Mouse (Mus musculus) heart, embryonic 16.5 days (tissue): ENCODE measurements around the gene Crybb2. TPM values are rescaled to one million over a fixed set of nuclear protein-coding genes. Genes with fewer than 3 reads are reported as not detected.

Experiments
- ATAC-seq: fragments of 200-750 bp; cut with Nextera tagmentation; replicated peaks from 2 replicates; pipeline ENCODE4 v1.8.0; 2017; ENCODE audit warnings: moderate number of reproducible peaks; ENCODE audit not compliant: insufficient read depth, low FRiP score; ENCODE audit errors: extremely low read depth
- H3K27ac ChIP-seq: fragments of 300-500 bp; sonication (generic); 2 replicates; pipeline ENCODE4 v1.5.1; 2014; ENCODE audit warnings: mild to moderate bottlenecking, low read length, control low read depth, moderate library complexity
- H3K27me3 ChIP-seq: fragments of 300-500 bp; sonication (generic); 2 replicates; pipeline ENCODE4 v1.6.1; 2014; ENCODE audit warnings: low read length, mixed read lengths; ENCODE audit not compliant: control insufficient read depth, insufficient read depth
- H3K36me3 ChIP-seq: fragments of 300-500 bp; sonication (generic); 2 replicates; pipeline ENCODE4 v1.6.1; 2014; ENCODE audit not compliant: control insufficient read depth, insufficient read depth
- H3K4me1 ChIP-seq: fragments of 300-500 bp; sonication (generic); 2 replicates; pipeline ENCODE4 v1.6.1; 2014; ENCODE audit warnings: low read length, mixed read lengths; ENCODE audit not compliant: control insufficient read depth, insufficient read depth
- H3K4me2 ChIP-seq: fragments of 300-500 bp; sonication (generic); 2 replicates; pipeline ENCODE4 v1.6.1; 2014; ENCODE audit warnings: low read depth, mild to moderate bottlenecking, control low read depth, low read length
- H3K4me3 ChIP-seq: fragments of 300-500 bp; sonication (generic); 2 replicates; pipeline ENCODE4 v1.5.1; 2014; ENCODE audit warnings: mild to moderate bottlenecking, control low read depth, low read length
- H3K9ac ChIP-seq: fragments of 300-500 bp; sonication (generic); 2 replicates; pipeline ENCODE4 v1.6.1; 2014; ENCODE audit warnings: low read length, control low read depth
- H3K9me3 ChIP-seq: fragments of 300-500 bp; sonication (generic); replicated peaks from 2 replicates; pipeline ENCODE4 v1.6.1; 2016; ENCODE audit warnings: low read length; ENCODE audit not compliant: control insufficient read depth
- WGBS: fragments of 180-500 bp; shearing (Covaris S2); extraction: QIAGEN DNeasy Blood & Tissue Kit; methylation state at CpG from one replicate; pipeline ENCODE4 v1.1.7; 2014; 5-methylcytosine and 5-hydroxymethylcytosine counted together
- polyA plus RNA-seq: library from polyadenylated mRNA; unstranded; fragments of >200 nt; fragmentation: Nextera tagmentation; extraction: Ambion mirVana; gene quantifications from 2 replicates; pipeline ENCODE4 v1.2.1, GENCODE M21; 2015

Gene Crybb2
- not detected in 2 replicates for polyA plus RNA-seq

GRCm38 (mm10) chr5:113070017-113070416 is at the start of gene Crybb2:
Crybb2 (minus strand) TSS chr5:113070117.
- no peak within 1 kb of the TSS for H3K27ac ChIP-seq
- no peak within 1 kb of the TSS for H3K4me2 ChIP-seq
- H3K36me3 ChIP-seq = no peaks in the 10 kb centered on the region
- no peaks in the 10 kb centered on the region for H3K9me3 ChIP-seq
- H3K4me3 ChIP-seq = no peak within 1 kb of the TSS
- ATAC-seq = no peak
- peaks cover 3% of the 10 kb centered on the region; the same call in 1 of the 2 replicates for H3K27me3 ChIP-seq
- H3K9ac ChIP-seq = no peak within 1 kb of the TSS
- no peaks in the 10 kb centered on the region for H3K4me1 ChIP-seq

- Histone ChIP-seq H3K4me2 (0 out of 2 replicates have a peak overlapping the region, but pooled peaks have one; percentile 20), H3K27ac (peak overlapping the region; percentile 21), H3K9ac (no peak overlapping the region), H3K27me3 (no peaks in the 10 kb centered on the region), H3K9me3 (no peaks in the 10 kb centered on the region), H3K4me3 (no peak overlapping the region), H3K4me1 (peaks cover 82% of the 10 kb centered on the region), H3K36me3 (no peaks in the 10 kb centered on the region; the same call in 1 of the 2 replicates)
- WGBS = 56% methylated on average over 9 of the region's 9 CpGs
- no peak for ATAC-seq
Observed at GRCm38 (mm10) chr5:113119291-113119690, 49.4 kb upstream of the Crybb2 start.

GRCm38 (mm10) chr5:113118695-113119094 is 48.8 kb upstream of the Crybb2 start:
- Histone ChIP-seq H3K36me3 (no peaks in the 10 kb centered on the region; the same call in 1 of the 2 replicates), H3K4me2 (no peak overlapping the region), H3K4me1 (peaks cover 83% of the 10 kb centered on the region), H3K27me3 (no peaks in the 10 kb centered on the region), H3K9ac (no peak overlapping the region), H3K9me3 (no peaks in the 10 kb centered on the region), H3K4me3 (no peak overlapping the region), H3K27ac (peak overlapping the region; percentile 28; the same call in 1 of the 2 replicates)
- WGBS = 40% methylated on average over 6 of the region's 6 CpGs
- ATAC-seq = no peak

GRCm38 (mm10) chr5:113117361-113117760 is 47.4 kb upstream of the Crybb2 start:
- no peak overlapping the region for H3K4me2 ChIP-seq
- 68% methylated on average over 5 of the region's 5 CpGs for WGBS
- H3K27ac ChIP-seq = no peak overlapping the region
- peaks cover 83% of the 10 kb centered on the region for H3K4me1 ChIP-seq
- no peaks in the 10 kb centered on the region; the same call in 1 of the 2 replicates for H3K36me3 ChIP-seq
- H3K9me3 ChIP-seq = no peaks in the 10 kb centered on the region
- ATAC-seq = no peak
- no peak overlapping the region for H3K9ac ChIP-seq
- no peak overlapping the region for H3K4me3 ChIP-seq
- no peaks in the 10 kb centered on the region for H3K27me3 ChIP-seq

- no peak for ATAC-seq
- Histone ChIP-seq H3K36me3 (no peaks in the 10 kb centered on the region; the same call in 1 of the 2 replicates), H3K4me1 (peaks cover 83% of the 10 kb centered on the region), H3K9me3 (no peaks in the 10 kb centered on the region), H3K4me2 (no peak overlapping the region), H3K27ac (0 out of 2 replicates have a peak overlapping the region, but pooled peaks have one; percentile 2), H3K4me3 (no peak overlapping the region), H3K9ac (no peak overlapping the region), H3K27me3 (no peaks in the 10 kb centered on the region)
- WGBS = 63% methylated on average over 10 of the region's 10 CpGs
Observed at GRCm38 (mm10) chr5:113115896-113116295, 46.0 kb upstream of the Crybb2 start.

GRCm38 (mm10) chr5:113114264-113115225 is 44.6 kb upstream of the Crybb2 start:
- H3K9me3 ChIP-seq = no peaks in the 10 kb centered on the region
- no peaks in the 10 kb centered on the region for H3K27me3 ChIP-seq
- H3K4me1 ChIP-seq = peaks cover 79% of the 10 kb centered on the region
- peak overlapping the region; percentile 65 for H3K9ac ChIP-seq
- H3K4me2 ChIP-seq = peak overlapping the region; percentile 54
- peak overlapping the region; percentile 96 for H3K27ac ChIP-seq
- H3K4me3 ChIP-seq = 0 out of 2 replicates have a peak overlapping the region, but pooled peaks have one; percentile 8
- H3K36me3 ChIP-seq = no peaks in the 10 kb centered on the region; the same call in 1 of the 2 replicates
- 21% methylated on average over 20 of the region's 20 CpGs for WGBS
- ATAC-seq = peak; percentile 77

GRCm38 (mm10) chr5:113113120-113113519 is 43.2 kb upstream of the Crybb2 start:
- 34% methylated on average over 5 of the region's 5 CpGs for WGBS
- H3K9ac ChIP-seq = peak overlapping the region; percentile 51; the same call in 1 of the 2 replicates
- peaks cover 71% of the 10 kb centered on the region for H3K4me1 ChIP-seq
- no peak overlapping the region for H3K4me3 ChIP-seq
- H3K36me3 ChIP-seq = no peaks in the 10 kb centered on the region; the same call in 1 of the 2 replicates
- H3K4me2 ChIP-seq = no peak overlapping the region
- H3K27ac ChIP-seq = peak overlapping the region; percentile 96
- no peak for ATAC-seq
- H3K9me3 ChIP-seq = no peaks in the 10 kb centered on the region
- H3K27me3 ChIP-seq = no peaks in the 10 kb centered on the region

- Histone ChIP-seq H3K27me3 (no peaks in the 10 kb centered on the region), H3K9ac (peak overlapping the region; percentile 50; the same call in 1 of the 2 replicates), H3K4me2 (peak overlapping the region; percentile 27; the same call in 1 of the 2 replicates), H3K4me1 (peaks cover 76% of the 10 kb centered on the region), H3K36me3 (no peaks in the 10 kb centered on the region; the same call in 1 of the 2 replicates), H3K4me3 (no peak overlapping the region), H3K9me3 (no peaks in the 10 kb centered on the region), H3K27ac (peak overlapping the region; percentile 89)
- ATAC-seq = no peak
- WGBS = 6% methylated on average over 4 of the region's 4 CpGs
Observed at GRCm38 (mm10) chr5:113111336-113111735, 41.4 kb upstream of the Crybb2 start.

- H3K36me3 ChIP-seq = no peaks in the 10 kb centered on the region; the same call in 1 of the 2 replicates
- peaks cover 76% of the 10 kb centered on the region for H3K4me1 ChIP-seq
- WGBS = 8% methylated on average over 1 of the region's 1 CpGs
- H3K9me3 ChIP-seq = no peaks in the 10 kb centered on the region
- H3K27me3 ChIP-seq = no peaks in the 10 kb centered on the region
- H3K4me3 ChIP-seq = no peak overlapping the region
- peak overlapping the region; percentile 3; the same call in 1 of the 2 replicates for H3K9ac ChIP-seq
- no peak overlapping the region for H3K4me2 ChIP-seq
- H3K27ac ChIP-seq = peak overlapping the region; percentile 89
- ATAC-seq = no peak
Observed at GRCm38 (mm10) chr5:113110929-113111328, 41.0 kb upstream of the Crybb2 start.
